Mouse (Mus musculus): Measurements from ENCODE around the gene Dbndd2. TPM values are rescaled to one million over a fixed set of nuclear protein-coding genes. Genes with fewer than 3 reads are reported as not detected.

The Dbndd2 gene
- 4.5 TPM for polyA plus RNA-seq (2017; shearing (Covaris generic))

DNA sequence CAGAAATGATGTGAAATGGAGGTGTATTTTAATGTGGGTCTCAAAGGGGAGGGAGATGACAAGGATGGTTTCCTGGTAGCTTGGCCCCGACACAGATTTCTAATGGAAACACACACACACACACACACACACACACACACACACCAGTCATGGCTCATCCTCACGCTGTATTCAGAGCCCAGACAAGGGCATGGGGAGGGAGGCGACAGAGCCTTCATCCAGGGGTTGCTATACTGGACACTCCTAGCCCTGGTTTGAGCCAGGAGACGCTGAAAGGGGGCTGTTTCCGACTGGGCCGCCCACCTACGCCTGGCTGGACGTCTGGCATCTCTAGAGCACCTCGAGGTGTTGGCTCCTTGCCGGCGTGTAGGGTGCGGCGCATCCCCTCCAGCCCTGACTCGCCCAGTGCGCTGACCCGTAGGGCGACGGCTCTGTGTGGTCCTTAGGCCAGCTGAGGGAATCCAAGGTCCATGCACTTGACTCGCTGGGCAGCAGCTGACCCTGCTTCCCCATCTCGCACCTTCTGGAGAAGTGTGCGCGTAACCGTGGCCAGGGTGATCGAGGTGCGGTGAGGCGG lies at the start of gene Dbndd2:
Gene Dbndd2, plus strand, starts transcription at position 426 of the 577 bp plus-strand sequence.

DNA sequence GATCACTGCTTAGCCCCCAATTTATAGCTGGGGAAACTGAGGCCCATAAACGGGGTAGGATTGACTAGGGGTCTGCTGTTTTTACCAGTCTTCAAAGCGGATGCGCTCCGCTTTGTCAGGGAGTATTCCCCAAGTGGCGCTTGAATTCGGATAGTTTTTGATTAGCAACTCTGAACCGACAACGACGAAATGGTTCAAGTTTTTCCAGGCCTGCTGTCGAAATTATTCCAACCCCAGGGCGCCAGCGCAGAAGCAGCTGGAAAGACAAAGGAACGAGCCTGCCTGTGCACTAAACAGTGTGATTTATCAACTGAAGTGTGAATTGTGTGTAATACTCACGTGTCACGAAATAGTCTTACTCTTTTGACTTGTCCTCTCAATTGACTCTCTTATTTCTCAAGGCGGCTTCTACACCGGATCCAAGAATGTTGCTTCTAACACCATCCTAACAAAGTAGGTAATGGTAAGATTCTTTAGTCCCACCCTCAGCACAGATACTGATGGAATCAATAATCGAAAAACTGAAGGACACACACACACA lies 42.4 kb upstream of the Dbndd2 start, which contains the start of gene Sdc4:
Gene Sdc4, minus strand, starts transcription at position 428 of the 541 bp plus-strand sequence.

DNA sequence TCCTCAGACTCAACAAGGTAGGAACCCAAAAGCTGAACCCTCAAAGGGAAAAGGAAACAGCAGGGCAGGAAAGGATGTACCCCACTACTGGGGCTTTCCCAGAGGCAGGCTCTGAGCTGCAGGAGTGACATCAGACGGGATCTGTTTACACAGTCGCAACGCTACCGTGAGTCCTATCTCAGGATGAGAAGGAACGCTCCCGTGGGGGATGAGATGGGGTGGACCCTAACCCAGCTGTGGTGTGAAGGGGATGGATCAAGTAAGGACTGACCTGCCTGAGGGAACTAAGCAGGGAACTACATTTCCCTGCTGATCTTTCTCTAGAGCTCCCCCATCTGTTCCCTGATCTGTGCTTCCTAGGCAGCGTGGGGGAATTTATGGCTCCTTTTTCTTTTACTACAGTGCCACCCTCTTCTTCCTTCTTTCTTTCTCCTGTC lies 29.0 kb upstream of the Dbndd2 start, which contains the start of gene Sys1:
Gene Sys1, plus strand, starts transcription at position 101 of the 437 bp plus-strand sequence.

DNA sequence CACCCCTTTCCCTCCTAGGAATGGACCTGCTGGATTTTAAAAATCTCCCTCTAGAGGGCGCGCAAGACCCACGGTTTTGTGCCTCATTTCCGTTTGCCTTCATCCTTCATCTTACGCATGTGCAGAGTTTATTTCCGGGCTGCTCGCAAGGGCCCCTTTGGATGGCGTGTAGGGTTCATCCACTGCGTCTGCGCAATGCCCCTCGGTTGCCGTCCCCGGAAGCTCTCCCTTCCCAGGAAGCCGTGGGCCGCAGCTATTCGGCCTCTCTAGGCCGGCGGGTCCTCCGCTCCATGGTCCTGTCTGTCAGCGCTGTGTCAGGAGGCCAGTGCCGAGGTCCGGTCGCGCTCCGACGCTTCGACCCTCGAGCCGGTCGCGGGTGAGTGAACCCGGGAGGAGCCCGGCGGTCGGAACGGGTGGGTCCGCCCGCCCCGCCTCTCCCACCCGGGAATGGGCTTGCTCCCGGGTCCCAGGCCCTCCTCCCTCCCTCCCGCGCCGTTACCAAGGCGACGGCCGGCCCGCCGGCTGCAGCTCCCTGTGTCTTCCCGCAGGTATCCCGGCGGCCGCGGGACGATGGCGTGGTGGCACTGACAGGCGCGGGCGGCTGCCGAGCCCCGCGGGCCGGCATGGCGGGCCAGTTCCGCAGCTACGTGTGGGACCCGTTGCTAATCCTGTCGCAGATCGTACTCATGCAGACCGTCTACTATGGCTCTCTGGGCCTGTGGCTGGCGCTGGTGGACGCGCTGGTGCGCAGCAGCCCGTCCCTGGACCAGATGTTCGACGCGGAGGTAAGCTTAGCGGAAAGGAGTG lies 25.0 kb upstream of the Dbndd2 start, which contains the start of gene Gm20458:
Gene Gm20458, plus strand, starts transcription at position 223 of the 807 bp plus-strand sequence.

DNA sequence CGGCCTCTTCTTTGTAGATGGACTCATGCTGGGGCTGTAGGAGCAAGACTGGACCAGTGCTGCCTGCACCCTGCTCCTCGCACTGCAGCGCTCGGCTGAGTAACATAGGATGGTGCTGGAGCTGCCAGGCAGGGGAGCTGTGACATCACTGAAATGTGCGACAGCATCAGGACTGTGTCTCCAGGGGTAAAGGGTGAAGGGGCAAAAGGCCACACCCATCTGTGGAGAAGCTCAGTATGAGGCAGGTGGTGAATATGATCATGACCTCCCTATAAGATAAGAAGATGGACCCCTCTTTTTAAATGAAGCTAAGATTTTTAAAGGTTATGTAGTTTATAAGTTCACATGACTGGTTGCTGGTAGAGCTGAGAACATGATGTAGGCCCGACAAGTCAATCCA lies 12.3 kb upstream of the Dbndd2 start, which contains the start of gene Trp53tg5:
Gene Trp53tg5, minus strand, starts transcription at position 101 of the 400 bp plus-strand sequence.

DNA sequence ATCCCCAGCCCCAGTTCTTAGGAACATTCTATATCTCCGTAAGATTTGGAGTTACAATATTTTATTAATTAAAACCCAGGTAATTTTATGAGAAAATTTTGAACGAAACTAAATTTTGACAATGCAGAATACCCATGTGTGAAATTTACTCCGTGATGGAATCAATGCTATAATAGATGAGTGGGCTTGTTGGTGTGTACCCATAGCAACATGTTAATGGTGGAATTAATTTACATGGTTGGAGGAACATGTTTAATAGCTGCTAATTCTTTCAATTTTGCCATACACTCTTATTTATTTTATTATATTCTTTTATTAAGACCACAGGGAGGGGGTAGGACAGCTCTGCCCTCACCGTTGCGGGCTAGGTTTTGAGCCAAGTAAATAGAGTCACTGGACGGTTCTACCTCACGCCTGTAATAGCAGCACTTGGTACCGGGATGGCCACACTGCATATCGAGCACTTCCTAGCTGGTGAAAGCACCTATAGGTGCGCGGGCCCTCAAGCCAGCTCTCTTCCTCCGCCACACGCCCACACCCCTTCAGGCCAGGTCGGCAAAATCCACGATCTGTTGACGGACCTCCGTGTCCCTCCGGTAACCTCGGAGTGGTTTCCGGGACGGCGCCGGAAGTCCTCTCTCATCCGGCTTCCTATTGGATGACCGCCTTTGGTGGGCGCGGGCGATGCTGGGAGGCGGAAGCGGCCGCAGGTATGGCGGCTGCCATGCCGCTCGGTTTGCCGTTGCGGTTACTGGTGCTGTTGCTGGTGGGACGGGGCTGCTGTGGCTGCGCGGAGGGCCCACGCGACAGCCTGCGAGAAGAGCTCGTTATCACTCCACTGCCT lies 11.2 kb downstream of the Dbndd2 start, which contains the start of gene Pigt:
Gene Pigt, plus strand, starts transcription at position 674 of the 844 bp plus-strand sequence.

Other genes with a start within 250 kb of the Dbndd2 start
- not detected for gene Svs2, start 247.6 kb upstream of the Dbndd2 start, polyA plus RNA-seq (2017; shearing (Covaris generic))
- not detected for gene Svs3b, start 229.5 kb upstream of the Dbndd2 start, polyA plus RNA-seq (2017; shearing (Covaris generic))
- gene Svs4, start 207.6 kb upstream of the Dbndd2 start, polyA plus RNA-seq (2017; shearing (Covaris generic)): not detected
- gene Svs3a, start 196.8 kb upstream of the Dbndd2 start, polyA plus RNA-seq (2017; shearing (Covaris generic)): not detected
- gene Svs6, start 169.4 kb upstream of the Dbndd2 start, polyA plus RNA-seq (2017; shearing (Covaris generic)): not detected
- not detected for gene Svs5, start 153.4 kb upstream of the Dbndd2 start, polyA plus RNA-seq (2017; shearing (Covaris generic))
- gene Slpi, start 97.0 kb upstream of the Dbndd2 start, polyA plus RNA-seq (2017; shearing (Covaris generic)): 5.8 TPM
- gene Rbpjl, start 83.0 kb upstream of the Dbndd2 start, polyA plus RNA-seq (2017; shearing (Covaris generic)): not detected
- not detected for gene Matn4, start 80.9 kb upstream of the Dbndd2 start, polyA plus RNA-seq (2017; shearing (Covaris generic))
- 25.2 TPM for gene Sdc4, start 42.2 kb upstream of the Dbndd2 start, polyA plus RNA-seq (2017; shearing (Covaris generic))
- 18.6 TPM for gene Sys1, start 29.1 kb upstream of the Dbndd2 start, polyA plus RNA-seq (2017; shearing (Covaris generic))
- gene Gm20458, start 25.1 kb upstream of the Dbndd2 start, polyA plus RNA-seq (2017; shearing (Covaris generic)): not detected
- gene Trp53tg5, start 12.4 kb upstream of the Dbndd2 start, polyA plus RNA-seq (2017; shearing (Covaris generic)): not detected
- gene Pigt, start 11.4 kb downstream of the Dbndd2 start, polyA plus RNA-seq (2017; shearing (Covaris generic)): 38.2 TPM
- 2.6 TPM for gene Wfdc2, start 76.3 kb downstream of the Dbndd2 start, polyA plus RNA-seq (2017; shearing (Covaris generic))
- gene Spint3, start 87.4 kb downstream of the Dbndd2 start, polyA plus RNA-seq (2017; shearing (Covaris generic)): not detected
- gene Wfdc6a, start 99.3 kb downstream of the Dbndd2 start, polyA plus RNA-seq (2017; shearing (Covaris generic)): not detected
- gene Eppin, start 107.5 kb downstream of the Dbndd2 start, polyA plus RNA-seq (2017; shearing (Covaris generic)): not detected
- not detected for gene Wfdc6b, start 127.4 kb downstream of the Dbndd2 start, polyA plus RNA-seq (2017; shearing (Covaris generic))
- gene Wfdc8, start 127.5 kb downstream of the Dbndd2 start, polyA plus RNA-seq (2017; shearing (Covaris generic)): not detected
- not detected for gene Wfdc16, start 152.7 kb downstream of the Dbndd2 start, polyA plus RNA-seq (2017; shearing (Covaris generic))
- not detected for gene Wfdc10, start 169.9 kb downstream of the Dbndd2 start, polyA plus RNA-seq (2017; shearing (Covaris generic))
- gene Wfdc9, start 170.5 kb downstream of the Dbndd2 start, polyA plus RNA-seq (2017; shearing (Covaris generic)): not detected
- not detected for gene Wfdc11, start 188.0 kb downstream of the Dbndd2 start, polyA plus RNA-seq (2017; shearing (Covaris generic))
- not detected for gene Wfdc13, start 199.0 kb downstream of the Dbndd2 start, polyA plus RNA-seq (2017; shearing (Covaris generic))
- gene Spint4, start 212.4 kb downstream of the Dbndd2 start, polyA plus RNA-seq (2017; shearing (Covaris generic)): not detected
- gene Spint5, start 229.2 kb downstream of the Dbndd2 start, polyA plus RNA-seq (2017; shearing (Covaris generic)): not detected

Measured in CD4-positive, CD25-positive, alpha-beta regulatory T cell, adult 9 weeks (primary cell).